Mouse (Mus musculus) spleen, postnatal 14 days (tissue): ENCODE measurements around the gene Fam129b.
A peak's percentile ranks its signal among the peaks of the same experiment; 100 is the strongest.

Experiments used
- DNase-seq, 2 experiments: peaks; one replicate each; pipeline ENCODE4 v3.0.0; 2021 to 2022; ENCODE audit warnings: low spot score in 2 of 2

The Fam129b gene

GRCm38 (mm10) chr2:32964659-32965457 is 88.9 kb downstream of the Fam129b start:
- DNase-seq: no peak

DNA sequence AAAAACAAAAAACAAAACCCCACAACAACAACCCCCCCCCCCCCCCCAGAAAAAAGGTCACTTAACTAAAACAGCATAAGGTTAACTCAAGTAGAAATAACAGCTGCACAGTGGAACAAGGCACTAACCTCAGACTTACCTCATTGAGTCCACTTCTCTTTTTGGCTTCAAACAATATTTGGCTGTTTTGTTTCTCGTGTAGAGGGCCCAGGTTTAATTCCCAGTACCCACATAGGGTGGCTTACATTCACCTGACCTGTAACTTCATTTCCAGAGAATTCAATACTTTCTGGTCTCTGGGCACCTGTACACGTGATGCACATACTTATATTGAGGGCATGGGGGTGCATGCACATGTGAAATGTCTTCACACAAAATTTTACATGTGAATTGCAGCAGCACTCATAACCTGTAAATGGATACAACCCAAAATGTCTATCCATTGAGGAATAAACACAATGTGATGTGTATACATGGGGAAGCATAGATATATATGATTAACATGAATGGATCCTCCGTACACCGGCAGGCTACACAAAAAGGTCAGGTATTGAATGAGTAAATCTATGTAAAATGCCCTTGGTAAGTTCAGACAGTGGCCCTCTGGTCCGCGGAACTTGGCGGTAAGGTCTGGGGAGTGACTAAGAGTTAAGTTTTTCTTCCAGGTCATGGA is 89.7 kb downstream of the Fam129b start:
- DNase-seq: no peak

DNA sequence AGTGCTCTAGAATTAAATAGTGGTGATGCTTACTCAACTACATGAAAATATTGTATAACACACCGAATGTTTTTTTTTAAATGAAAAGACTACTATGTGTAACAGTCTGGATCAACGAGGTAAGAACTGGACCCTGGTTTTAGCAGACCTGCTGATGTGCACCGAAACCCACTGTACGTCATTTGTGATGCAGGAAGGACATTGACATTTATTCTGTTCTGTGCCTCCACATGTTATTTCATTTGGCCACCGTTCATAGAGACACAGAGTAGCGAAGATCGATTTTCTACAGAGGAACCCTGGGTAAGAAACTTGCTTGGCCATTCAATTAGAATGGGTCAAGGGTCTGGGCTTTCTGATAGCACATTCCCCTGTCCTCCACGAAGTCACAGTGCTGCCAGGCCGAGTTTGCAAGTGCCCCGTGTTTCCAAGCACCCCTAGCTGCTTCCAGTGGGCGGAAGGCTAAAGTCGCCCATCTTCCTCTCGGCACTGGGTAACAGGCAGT is 90.3 kb downstream of the Fam129b start:
- DNase-seq: no peak

- peak; percentile 60 to 74 for DNase-seq
These were observed 91.0 kb downstream of the Fam129b start for GRCm38 (mm10) chr2:32966689-32967631.

- DNase-seq: no peak
These were observed 92.2 kb downstream of the Fam129b start for GRCm38 (mm10) chr2:32968024-32968614.

- no peak for DNase-seq
These were observed 93.4 kb downstream of the Fam129b start for GRCm38 (mm10) chr2:32969326-32969725.

GRCm38 (mm10) chr2:32971235-32971634 is 95.3 kb downstream of the Fam129b start:
- no peak for DNase-seq

DNA sequence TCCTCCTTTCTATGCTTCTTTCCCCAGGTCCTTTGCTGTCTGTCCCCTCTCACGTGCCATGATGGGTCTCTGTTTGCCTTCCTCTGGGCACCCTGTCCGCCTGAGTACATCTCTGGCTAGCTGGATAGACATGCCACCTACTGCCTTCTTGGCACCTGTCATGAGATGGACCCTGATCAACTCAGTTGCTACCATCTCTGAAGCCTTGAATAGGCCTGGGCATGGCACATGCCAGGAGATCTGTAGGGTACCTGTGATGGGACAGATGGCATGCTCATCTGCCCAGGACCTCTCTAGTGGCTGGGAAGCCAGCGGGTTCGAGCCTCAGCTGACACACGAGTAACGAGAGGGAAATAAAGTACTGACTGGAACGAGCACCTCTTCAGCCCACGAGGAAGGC is 98.3 kb downstream of the Fam129b start:
- no peak for DNase-seq
